In the genomic region with DNA sequence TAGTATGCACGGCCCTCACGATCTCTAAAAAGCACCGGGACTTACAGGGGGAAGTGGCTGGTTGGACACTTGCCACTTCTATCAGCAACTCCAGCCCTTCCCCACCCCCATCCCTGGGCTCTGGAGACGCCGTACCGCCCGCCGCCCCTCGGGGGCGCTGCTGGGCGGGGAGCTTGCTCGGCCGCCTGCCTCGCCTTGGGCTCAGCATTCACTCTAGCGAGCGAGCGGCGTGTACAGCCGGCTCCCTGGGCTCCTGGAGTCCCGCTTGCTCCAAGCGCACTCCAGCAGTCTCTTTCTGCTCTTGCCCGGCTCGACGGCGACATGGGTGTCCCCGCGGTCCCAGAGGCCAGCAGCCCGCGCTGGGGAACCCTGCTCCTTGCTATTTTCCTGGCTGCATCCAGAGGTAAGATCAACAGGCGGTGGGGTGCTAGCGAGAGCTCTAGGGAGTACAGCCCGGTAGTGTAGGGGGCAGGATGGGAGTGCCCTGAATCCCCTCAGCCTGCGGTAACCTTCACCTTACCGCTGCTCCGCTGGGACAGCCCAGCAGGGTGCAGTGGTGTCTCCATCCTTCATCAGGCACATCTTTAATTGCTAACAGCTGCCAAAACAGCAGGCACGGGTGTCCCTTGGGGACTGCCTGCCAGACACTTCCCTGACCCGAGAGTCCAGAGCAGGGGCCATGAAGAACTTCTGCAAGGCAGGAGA, we compare ENCODE assay signal across 8 mouse cellular contexts. TPM values are rescaled to one million over a fixed set of nuclear protein-coding genes. Genes with fewer than 3 reads are reported as not detected.
DNase-seq lines count a peak whose midpoint lies in the region; ATAC-seq and TF ChIP-seq lines count a peak whose summit lies in the region.

A gene (plus strand): TSS at position 151 of the 705 bp plus-strand sequence.

- no peak for ATAC-seq in heart, embryonic 13.5 days (ENCODE audit: extremely low read depth, insufficient number of reproducible peaks, low FRiP score, low TSS enrichment)
- peak; percentile 34; the same call in 1 of the 2 replicates for ATAC-seq in kidney, postnatal 0 days (replicated peaks; ENCODE audit: low FRiP score, low read depth)
- ATAC-seq in midbrain, postnatal 0 days (ENCODE audit: low FRiP score): peak; percentile 38; the same call in 1 of the 2 replicates

- TF ChIP-seq CTCF in kidney, postnatal 0 days (IDR thresholded peaks at IDR 0.05; ENCODE audit: low read depth): peak; percentile 74
- peak; percentile 65 for TF ChIP-seq CTCF in midbrain, postnatal 0 days (IDR thresholded peaks at IDR 0.05)

- peak; percentile 94 for DNase-seq in B cell, adult 2 months
- DNase-seq in adrenal gland, postnatal 36 days: peak; percentile 80 to 88
- DNase-seq in kidney, postnatal 0 days (ENCODE audit: low spot score): peak; percentile 82
- peak; percentile 86 for DNase-seq in liver
- peak; percentile 58 for DNase-seq in midbrain, postnatal 0 days (ENCODE audit: low spot score)
- peak; percentile 84 to 86 for DNase-seq in spleen, postnatal 14 days (ENCODE audit: low spot score in 2 of 2)

- peak within 1 kb of the TSS; percentile 25 for H3K27ac ChIP-seq in heart, embryonic 13.5 days (replicated peaks)
- H3K27ac ChIP-seq in kidney, postnatal 0 days: peak within 1 kb of the TSS; percentile 27; the same call in 1 of the 2 replicates
- H3K27ac ChIP-seq in midbrain, postnatal 0 days (ENCODE audit: low read depth, low read length): no peak within 1 kb of the TSS

- H3K9ac ChIP-seq in heart, embryonic 13.5 days: peak within 1 kb of the TSS; percentile 71
- peak within 1 kb of the TSS; percentile 44 for H3K9ac ChIP-seq in kidney, postnatal 0 days (ENCODE audit: low read depth, low read length)
- no peak within 1 kb of the TSS for H3K9ac ChIP-seq in midbrain, postnatal 0 days (replicated peaks; ENCODE audit: low read length, poor library complexity, severe bottlenecking)

- peak within 1 kb of the TSS; percentile 66 for H3K4me2 ChIP-seq in heart, embryonic 13.5 days
- peak within 1 kb of the TSS; percentile 53 for H3K4me2 ChIP-seq in kidney, postnatal 0 days (ENCODE audit: low read length)
- H3K4me2 ChIP-seq in midbrain, postnatal 0 days (ENCODE audit: low read depth, low read length, poor library complexity, severe bottlenecking): peak within 1 kb of the TSS; percentile 36

- H3K9me3 ChIP-seq in erythroblast, embryonic 14.5 days (ENCODE audit: control insufficient read depth, low read length): no peaks in the 10 kb centered on the region
- no peaks in the 10 kb centered on the region for H3K9me3 ChIP-seq in heart, embryonic 13.5 days
- no peaks in the 10 kb centered on the region for H3K9me3 ChIP-seq in kidney, postnatal 0 days (replicated peaks; ENCODE audit: low read length)
- H3K9me3 ChIP-seq in midbrain, postnatal 0 days (ENCODE audit: low read length): no peaks in the 10 kb centered on the region

- H3K27me3 ChIP-seq in erythroblast, embryonic 14.5 days (ENCODE audit: control insufficient read depth): peaks cover 6% of the 10 kb centered on the region
- H3K27me3 ChIP-seq in heart, embryonic 13.5 days (replicated peaks): peaks cover 3% of the 10 kb centered on the region; the same call in 1 of the 2 replicates
- 0 out of 2 replicates have a peak, but pooled peaks cover 2% of the 10 kb centered on the region for H3K27me3 ChIP-seq in kidney, postnatal 0 days (ENCODE audit: insufficient read depth, low read length)
- peaks cover 20% of the 10 kb centered on the region; the same call in 1 of the 2 replicates for H3K27me3 ChIP-seq in midbrain, postnatal 0 days (ENCODE audit: insufficient read depth, low read length)

- peak within 1 kb of the TSS; percentile 76 for H3K4me3 ChIP-seq in erythroblast, embryonic 14.5 days (replicated peaks)
- H3K4me3 ChIP-seq in heart, embryonic 13.5 days: peak within 1 kb of the TSS; percentile 46
- peak within 1 kb of the TSS; percentile 33 for H3K4me3 ChIP-seq in kidney, postnatal 0 days (replicated peaks; ENCODE audit: low read depth, low read length)
- peak within 1 kb of the TSS; percentile 25 for H3K4me3 ChIP-seq in midbrain, postnatal 0 days (ENCODE audit: low read depth, low read length)

- H3K36me3 ChIP-seq in erythroblast, embryonic 14.5 days (ENCODE audit: control insufficient read depth): peaks cover 9% of the 10 kb centered on the region
- H3K36me3 ChIP-seq in heart, embryonic 13.5 days: no peaks in the 10 kb centered on the region
- no peaks in the 10 kb centered on the region for H3K36me3 ChIP-seq in kidney, postnatal 0 days (ENCODE audit: insufficient read depth, low read length)
- no peaks in the 10 kb centered on the region for H3K36me3 ChIP-seq in midbrain, postnatal 0 days (ENCODE audit: insufficient read depth, low read length)

- peaks cover 63% of the 10 kb centered on the region for H3K4me1 ChIP-seq in erythroblast, embryonic 14.5 days (ENCODE audit: control insufficient read depth)
- peaks cover 50% of the 10 kb centered on the region for H3K4me1 ChIP-seq in heart, embryonic 13.5 days
- H3K4me1 ChIP-seq in kidney, postnatal 0 days (replicated peaks; ENCODE audit: insufficient read depth, low read length): peaks cover 17% of the 10 kb centered on the region
- peaks cover 5% of the 10 kb centered on the region; the same call in 1 of the 2 replicates for H3K4me1 ChIP-seq in midbrain, postnatal 0 days (ENCODE audit: insufficient read depth, low read length)

- under 1% methylated on average over 37 of the region's 37 CpGs for WGBS in heart, embryonic 13.5 days
- WGBS in kidney, postnatal 0 days: 1% methylated on average over 37 of the region's 37 CpGs
- WGBS in midbrain, postnatal 0 days: 2% methylated on average over 36 of the region's 37 CpGs

RNA-seq across cellular contexts. Expression of the gene that starts here (rescaled TPM):
- total RNA-seq in adrenal gland, postnatal 36 days (2021): 10 to 100 TPM; 10.0 to 16.9 TPM
- 4.9 and 6.2 TPM in 2 replicates for polyA plus RNA-seq in erythroblast, embryonic 14.5 days (2012)
- 2.4 and 3.2 TPM in 2 replicates for polyA plus RNA-seq in heart, embryonic 13.5 days (2015; fragmentation: Nextera tagmentation; extraction: Ambion mirVana)
- polyA plus RNA-seq in kidney, postnatal 0 days (2015; fragmentation: Nextera tagmentation; extraction: Ambion mirVana): 3.4 and 3.7 TPM in 2 replicates
- 5.9 and 15.8 TPM in 2 replicates for total RNA-seq in midbrain, postnatal 0 days (2014; rRNA removed)
- 3.4 and 3.7 TPM in 2 replicates for polyA plus RNA-seq in midbrain, postnatal 0 days (2015; fragmentation: Nextera tagmentation; extraction: Ambion mirVana)

Comparison
In these comparisons a context has a peak if more than half of its experiments do, and no peak if none do; other contexts are left out.
1. H3K4me3 ChIP-seq: peak in every context shown above with its lines; median percentile 76 in erythroblast, embryonic 14.5 days; 46 in heart, embryonic 13.5 days; 33 in kidney, postnatal 0 days; 25 in midbrain, postnatal 0 days.